Mouse (Mus musculus) embryonic facial prominence, embryonic 12.5 days (tissue): ENCODE measurements at regions not wholly inside any gene's neighbourhood (a gene's known extent, or its start where the extent isn't known, plus 50 kb on each side); places are given as distances from the start of the nearest gene placed in this dataset.

ENCODE experiments used
- ATAC-seq: fragments of 200-750 bp; cut with Nextera tagmentation; 2 replicates; pipeline ENCODE4 v1.8.0; 2017; ENCODE audit not compliant: insufficient number of reproducible peaks, insufficient read depth, low FRiP score, low TSS enrichment
- H3K27ac ChIP-seq: fragments of 300-500 bp; sonication (generic); 2 replicates; pipeline ENCODE4 v1.5.1; 2016; ENCODE audit warnings: mild to moderate bottlenecking
- H3K27me3 ChIP-seq: fragments of 300-500 bp; sonication (generic); 2 replicates; pipeline ENCODE4 v1.6.1; 2016; ENCODE audit warnings: mild to moderate bottlenecking, moderate library complexity
- H3K36me3 ChIP-seq: fragments of 300-500 bp; sonication (generic); 2 replicates; pipeline ENCODE4 v1.6.1; 2016; ENCODE audit warnings: mild to moderate bottlenecking
- H3K4me1 ChIP-seq: fragments of 300-500 bp; sonication (generic); 2 replicates; pipeline ENCODE4 v1.6.1; 2016
- H3K4me2 ChIP-seq: fragments of 300-500 bp; sonication (generic); replicated peaks from 2 replicates; pipeline ENCODE4 v1.6.1; 2016; ENCODE audit warnings: mild to moderate bottlenecking, moderate library complexity
- H3K4me3 ChIP-seq: fragments of 300-500 bp; sonication (generic); 2 replicates; pipeline ENCODE4 v1.5.1; 2016; ENCODE audit warnings: mild to moderate bottlenecking
- H3K9ac ChIP-seq: fragments of 300-500 bp; sonication (generic); 2 replicates; pipeline ENCODE4 v1.6.1; 2016; ENCODE audit warnings: mild to moderate bottlenecking, moderate library complexity
- H3K9me3 ChIP-seq: fragments of 300-500 bp; sonication (generic); 2 replicates; pipeline ENCODE4 v1.6.1; 2016; ENCODE audit warnings: mild to moderate bottlenecking, moderate library complexity
- WGBS: fragments of 180-500 bp; shearing (Covaris S2); methylation state at CpG from one replicate; pipeline ENCODE4 v1.1.7; 2016; 5-methylcytosine and 5-hydroxymethylcytosine counted together

DNA sequence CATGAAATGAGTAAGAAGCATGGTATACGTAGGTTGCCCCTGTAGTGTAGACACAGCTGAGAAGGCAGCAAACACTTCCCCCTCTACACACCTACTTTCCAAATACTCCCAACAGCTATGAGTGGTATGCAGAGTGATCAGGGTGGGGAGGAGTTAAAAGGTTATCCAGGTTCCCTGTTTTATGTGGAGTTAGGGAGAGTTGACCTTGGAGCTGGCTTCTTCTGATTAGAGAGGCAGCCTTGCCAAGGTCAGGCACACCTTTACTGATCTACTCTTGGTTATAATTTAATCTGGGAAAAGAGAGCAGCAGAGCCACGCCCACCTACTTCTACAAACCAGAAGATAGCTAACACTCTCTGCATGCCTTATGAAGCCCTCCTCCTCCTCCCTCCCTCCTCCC is 106.7 kb upstream of the Magi1 start:
- Histone ChIP-seq H3K36me3 (no peaks in the 10 kb centered on the region), H3K9ac (no peak overlapping the region), H3K27me3 (no peaks in the 10 kb centered on the region), H3K9me3 (no peaks in the 10 kb centered on the region), H3K4me3 (no peak overlapping the region), H3K4me2 (no peak overlapping the region), H3K27ac (no peak overlapping the region), H3K4me1 (peaks cover 23% of the 10 kb centered on the region)
- ATAC-seq: no peak
- WGBS: 78% methylated on average over 2 of the region's 2 CpGs

GRCm38 (mm10) chr6:94389716-94390115 is 106.0 kb upstream of the Magi1 start:
- no peak overlapping the region for H3K27ac ChIP-seq
- H3K4me1 ChIP-seq: peaks cover 23% of the 10 kb centered on the region
- H3K27me3 ChIP-seq: no peaks in the 10 kb centered on the region
- ATAC-seq: no peak
- H3K4me3 ChIP-seq: no peak overlapping the region
- no peaks in the 10 kb centered on the region for H3K36me3 ChIP-seq
- H3K4me2 ChIP-seq: no peak overlapping the region
- no peaks in the 10 kb centered on the region for H3K9me3 ChIP-seq
- H3K9ac ChIP-seq: no peak overlapping the region
- WGBS: 69% methylated on average over 9 of the region's 9 CpGs

GRCm38 (mm10) chr6:94387648-94388047 is 103.9 kb upstream of the Magi1 start:
- Histone ChIP-seq H3K36me3 (no peaks in the 10 kb centered on the region), H3K27ac (no peak overlapping the region), H3K4me2 (no peak overlapping the region), H3K9me3 (0 out of 2 replicates have a peak, but pooled peaks cover 3% of the 10 kb centered on the region), H3K9ac (no peak overlapping the region), H3K4me1 (peaks cover 23% of the 10 kb centered on the region), H3K27me3 (no peaks in the 10 kb centered on the region), H3K4me3 (no peak overlapping the region)
- 57% methylated on average over 2 of the region's 2 CpGs for WGBS
- ATAC-seq: no peak

- H3K9ac ChIP-seq: no peak overlapping the region
- no peak overlapping the region for H3K4me3 ChIP-seq
- no peak overlapping the region for H3K27ac ChIP-seq
- WGBS: 67% methylated on average over 2 of the region's 2 CpGs
- no peaks in the 10 kb centered on the region for H3K27me3 ChIP-seq
- H3K36me3 ChIP-seq: no peaks in the 10 kb centered on the region
- 0 out of 2 replicates have a peak, but pooled peaks cover 3% of the 10 kb centered on the region for H3K9me3 ChIP-seq
- H3K4me1 ChIP-seq: peaks cover 18% of the 10 kb centered on the region
- no peak for ATAC-seq
- no peak overlapping the region for H3K4me2 ChIP-seq
Measured at GRCm38 (mm10) chr6:94385531-94385930, 101.8 kb upstream of the Magi1 start.

- no peak for ATAC-seq
- Histone ChIP-seq H3K9me3 (no peaks in the 10 kb centered on the region), H3K36me3 (no peaks in the 10 kb centered on the region), H3K27ac (no peak overlapping the region), H3K4me1 (no peaks in the 10 kb centered on the region), H3K9ac (no peak overlapping the region), H3K4me3 (no peak overlapping the region), H3K27me3 (no peaks in the 10 kb centered on the region), H3K4me2 (no peak overlapping the region)
- 97% methylated on average over 2 of the region's 2 CpGs for WGBS
Measured at GRCm38 (mm10) chr6:94369991-94370390, 86.3 kb upstream of the Magi1 start.

- WGBS: 85% methylated on average over 6 of the region's 6 CpGs
- no peak overlapping the region for H3K9ac ChIP-seq
- no peak for ATAC-seq
- no peak overlapping the region for H3K27ac ChIP-seq
- H3K27me3 ChIP-seq: no peaks in the 10 kb centered on the region
- peaks cover 10% of the 10 kb centered on the region for H3K4me1 ChIP-seq
- no peaks in the 10 kb centered on the region for H3K36me3 ChIP-seq
- H3K4me2 ChIP-seq: no peak overlapping the region
- no peaks in the 10 kb centered on the region for H3K9me3 ChIP-seq
- no peak overlapping the region for H3K4me3 ChIP-seq
Measured at GRCm38 (mm10) chr6:94363951-94364350, 80.2 kb upstream of the Magi1 start.

DNA sequence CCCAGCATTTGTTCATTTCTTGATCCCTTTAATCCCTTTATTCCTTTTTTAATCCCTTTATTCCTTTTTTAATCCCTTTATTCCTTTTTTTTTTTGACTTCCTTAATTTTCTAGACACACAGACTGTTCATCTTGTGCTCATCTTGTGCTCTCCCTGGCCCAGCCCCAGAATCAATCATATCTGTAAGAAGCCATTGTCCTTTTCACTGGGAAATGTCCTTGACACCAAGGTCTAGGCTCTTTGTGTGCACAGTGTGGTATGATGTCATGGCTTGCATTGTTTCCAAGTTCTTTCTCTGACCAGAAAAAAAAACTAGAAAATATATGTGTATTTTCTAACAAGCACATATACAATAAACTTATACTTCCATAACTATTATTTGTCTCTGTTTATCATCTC is 78.9 kb upstream of the Magi1 start:
- no peak for ATAC-seq
- Histone ChIP-seq H3K27ac (no peak overlapping the region), H3K9ac (no peak overlapping the region), H3K4me2 (no peak overlapping the region), H3K9me3 (no peaks in the 10 kb centered on the region), H3K27me3 (no peaks in the 10 kb centered on the region), H3K4me3 (no peak overlapping the region), H3K4me1 (peaks cover 21% of the 10 kb centered on the region), H3K36me3 (no peaks in the 10 kb centered on the region)

DNA sequence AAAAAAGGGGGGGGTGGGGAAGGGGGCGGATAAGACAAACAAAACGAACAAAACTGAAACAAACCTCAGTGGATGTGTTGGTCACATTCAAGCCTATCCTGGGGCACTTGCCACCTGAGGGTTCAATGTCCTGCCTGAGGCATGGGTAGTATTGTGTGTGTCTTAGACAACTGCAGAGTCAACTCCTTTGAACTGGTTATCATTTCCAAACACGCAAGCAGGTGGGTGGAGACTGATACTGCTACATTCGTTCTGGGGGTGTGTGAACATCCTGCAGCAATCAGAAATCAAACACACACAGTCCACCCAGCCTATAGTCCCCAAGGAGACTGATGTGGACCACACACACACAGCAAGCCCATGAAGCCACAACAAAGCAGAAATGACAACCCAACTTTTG is 73.9 kb upstream of the Magi1 start:
- Histone ChIP-seq H3K4me2 (no peak overlapping the region), H3K9me3 (no peaks in the 10 kb centered on the region), H3K9ac (no peak overlapping the region), H3K4me1 (peaks cover 38% of the 10 kb centered on the region), H3K27ac (0 out of 2 replicates have a peak overlapping the region, but pooled peaks have one; percentile 41), H3K27me3 (no peaks in the 10 kb centered on the region), H3K4me3 (no peak overlapping the region), H3K36me3 (no peaks in the 10 kb centered on the region)
- WGBS: 41% methylated on average over 4 of the region's 4 CpGs
- ATAC-seq: no peak

DNA sequence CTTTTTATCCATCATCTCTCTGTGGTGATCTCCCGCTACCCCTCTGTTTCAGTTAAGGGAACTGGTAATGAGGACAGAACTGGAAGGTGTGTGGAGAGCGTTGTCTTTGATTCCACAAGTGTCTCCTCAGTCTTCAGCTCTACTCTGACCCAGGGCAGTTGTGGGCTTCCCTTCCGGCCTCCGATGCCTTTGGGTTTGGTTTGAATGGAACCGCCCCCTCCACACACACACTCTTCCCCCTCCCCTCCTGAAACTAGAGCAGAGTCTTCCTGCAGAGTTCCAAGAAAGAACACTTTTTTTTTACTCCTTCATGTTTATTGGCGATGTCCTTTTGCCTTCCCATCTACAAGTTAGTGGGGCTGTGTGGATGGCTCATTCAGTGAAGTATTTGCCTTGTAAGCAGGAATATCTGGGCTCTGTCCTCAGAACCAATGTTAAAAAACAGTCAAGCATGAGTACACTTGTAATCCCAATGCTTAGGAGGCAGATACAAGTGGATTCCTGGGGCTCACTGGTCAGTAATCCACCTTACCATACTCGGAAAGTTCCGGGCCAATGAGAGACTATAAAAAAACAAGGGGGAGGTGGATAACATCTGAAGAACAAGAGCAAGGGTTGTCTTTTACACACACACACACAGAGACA is 70.9 kb upstream of the Magi1 start:
- no peak for ATAC-seq
- no peak overlapping the region for H3K4me2 ChIP-seq
- no peaks in the 10 kb centered on the region for H3K9me3 ChIP-seq
- H3K9ac ChIP-seq: no peak overlapping the region
- 45% methylated on average over 8 of the region's 8 CpGs for WGBS
- H3K27ac ChIP-seq: no peak overlapping the region
- H3K27me3 ChIP-seq: no peaks in the 10 kb centered on the region
- H3K36me3 ChIP-seq: no peaks in the 10 kb centered on the region
- no peak overlapping the region for H3K4me3 ChIP-seq
- peaks cover 32% of the 10 kb centered on the region for H3K4me1 ChIP-seq

- Histone ChIP-seq H3K4me2 (no peak overlapping the region), H3K9me3 (no peaks in the 10 kb centered on the region; the same call in 1 of the 2 replicates), H3K4me3 (no peak overlapping the region), H3K27ac (no peak overlapping the region), H3K27me3 (no peaks in the 10 kb centered on the region), H3K36me3 (no peaks in the 10 kb centered on the region), H3K4me1 (peaks cover 4% of the 10 kb centered on the region; the same call in 1 of the 2 replicates), H3K9ac (no peak overlapping the region)
- no peak for ATAC-seq
- 66% methylated on average over 2 of the region's 2 CpGs for WGBS
Measured at GRCm38 (mm10) chr6:94344296-94344695, 60.6 kb upstream of the Magi1 start.

GRCm38 (mm10) chr6:94340546-94340945 is 56.8 kb upstream of the Magi1 start:
- ATAC-seq: no peak
- Histone ChIP-seq H3K4me3 (no peak overlapping the region), H3K9me3 (no peaks in the 10 kb centered on the region), H3K4me1 (peaks cover 19% of the 10 kb centered on the region), H3K4me2 (no peak overlapping the region), H3K27ac (no peak overlapping the region), H3K36me3 (no peaks in the 10 kb centered on the region), H3K9ac (no peak overlapping the region), H3K27me3 (no peaks in the 10 kb centered on the region)
- WGBS: 43% methylated on average over 2 of the region's 2 CpGs

DNA sequence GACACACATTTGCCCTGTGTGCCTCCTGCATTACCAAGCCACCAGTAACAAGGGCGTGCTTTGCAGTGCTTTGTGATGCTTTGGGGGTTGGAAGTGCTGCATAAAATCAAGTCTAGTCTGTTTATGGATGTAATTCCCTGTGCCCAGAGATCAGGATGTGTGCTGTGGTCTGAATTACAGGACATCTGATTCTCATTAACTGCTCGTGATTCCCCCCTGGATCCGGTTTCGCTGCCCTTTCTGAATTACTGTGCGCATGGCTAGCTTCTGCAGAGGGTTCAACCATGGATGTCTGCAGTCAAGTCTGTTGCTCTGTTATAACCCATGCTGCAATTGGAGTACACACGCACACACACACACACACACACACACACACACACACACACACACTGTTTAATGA is 52.5 kb upstream of the Magi1 start:
- Histone ChIP-seq H3K9ac (no peak overlapping the region), H3K4me2 (peak overlapping the region; percentile 11; the same call in 1 of the 2 replicates), H3K36me3 (no peaks in the 10 kb centered on the region), H3K9me3 (no peaks in the 10 kb centered on the region), H3K4me3 (no peak overlapping the region), H3K27ac (peak overlapping the region; percentile 85), H3K4me1 (peaks cover 35% of the 10 kb centered on the region), H3K27me3 (no peaks in the 10 kb centered on the region)
- ATAC-seq: peak; percentile 86
- 17% methylated on average over 6 of the region's 6 CpGs for WGBS
